Mouse (Mus musculus) spleen, postnatal 4 days (tissue): Measurements from ENCODE around the gene B020011L13Rik.
"Not testable (repeated sequence)": the region's sequence is repeated elsewhere in the genome, so short reads cannot be mapped to it uniquely, and the experiment has no call there.

Experiments used
- DNase-seq, 2 experiments: peaks; one replicate each; pipeline ENCODE4 v3.0.0; 2022; ENCODE audit warnings: low spot score in 2 of 2

B020011L13Rik gene

GRCm38 (mm10) chr1:117780833-117781232 is at the start of gene B020011L13Rik:
TSS of gene B020011L13Rik (plus strand) at chr1:117781133.
- not testable (repeated sequence) for DNase-seq

- not testable (repeated sequence) for DNase-seq
Observed at GRCm38 (mm10) chr1:117816271-117816670, 35.3 kb downstream of the B020011L13Rik start.

- DNase-seq, result not testable (repeated sequence)
Observed at GRCm38 (mm10) chr1:117829781-117830180, 48.8 kb downstream of the B020011L13Rik start, which contains the start of gene Gm28360. TSS of gene Gm28360 (plus strand) at chr1:117830081.

DNA sequence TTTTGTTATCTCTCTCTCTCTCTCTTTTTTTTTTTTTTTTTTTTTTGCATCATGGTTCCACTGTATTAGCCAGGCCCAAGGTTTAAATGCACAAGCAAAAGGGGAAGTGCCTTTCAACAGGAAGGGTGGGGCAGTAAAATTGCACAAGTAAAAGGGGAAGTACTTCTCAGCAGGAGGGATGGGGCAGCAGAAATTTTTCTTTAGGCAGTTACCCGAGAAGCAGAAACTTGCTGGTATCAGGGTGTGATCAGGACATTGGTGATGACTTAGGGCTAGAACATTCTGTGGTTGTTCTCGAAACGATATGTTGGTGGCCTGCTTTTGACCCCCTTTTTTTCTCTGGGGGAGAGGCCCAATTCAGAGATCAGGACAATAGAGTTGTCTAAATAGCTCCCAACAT is 70.8 kb downstream of the B020011L13Rik start:
- DNase-seq, result not testable (repeated sequence)
